Mouse (Mus musculus) kidney, adult 8-10 months (tissue): ENCODE results near the gene Aplp1.
"Not testable (repeated sequence)": the region's sequence is repeated elsewhere in the genome, so short reads cannot be mapped to it uniquely, and the experiment has no call there.

Experiments
- DNase-seq, 2 experiments: peaks; one replicate each; pipeline ENCODE4 v3.0.0; 2022

Aplp1 gene

GRCm38 (mm10) chr7:30444971-30445751 is at the start of gene Aplp1:
Gene Aplp1, minus strand, starts transcription at chr7:30445535.
- peak; percentile 22 to 41 for DNase-seq

GRCm38 (mm10) chr7:30493401-30493931 is 48.1 kb upstream of the Aplp1 start, which contains the start of gene Prodh2:
Gene Prodh2, plus strand, starts transcription at chr7:30493622.
- peak; percentile 70 to 85 for DNase-seq

GRCm38 (mm10) chr7:30492765-30493164 is 47.4 kb upstream of the Aplp1 start:
- peak; percentile 71 to 90 for DNase-seq

GRCm38 (mm10) chr7:30490957-30491307 is 45.6 kb upstream of the Aplp1 start:
- no peak for DNase-seq

DNA sequence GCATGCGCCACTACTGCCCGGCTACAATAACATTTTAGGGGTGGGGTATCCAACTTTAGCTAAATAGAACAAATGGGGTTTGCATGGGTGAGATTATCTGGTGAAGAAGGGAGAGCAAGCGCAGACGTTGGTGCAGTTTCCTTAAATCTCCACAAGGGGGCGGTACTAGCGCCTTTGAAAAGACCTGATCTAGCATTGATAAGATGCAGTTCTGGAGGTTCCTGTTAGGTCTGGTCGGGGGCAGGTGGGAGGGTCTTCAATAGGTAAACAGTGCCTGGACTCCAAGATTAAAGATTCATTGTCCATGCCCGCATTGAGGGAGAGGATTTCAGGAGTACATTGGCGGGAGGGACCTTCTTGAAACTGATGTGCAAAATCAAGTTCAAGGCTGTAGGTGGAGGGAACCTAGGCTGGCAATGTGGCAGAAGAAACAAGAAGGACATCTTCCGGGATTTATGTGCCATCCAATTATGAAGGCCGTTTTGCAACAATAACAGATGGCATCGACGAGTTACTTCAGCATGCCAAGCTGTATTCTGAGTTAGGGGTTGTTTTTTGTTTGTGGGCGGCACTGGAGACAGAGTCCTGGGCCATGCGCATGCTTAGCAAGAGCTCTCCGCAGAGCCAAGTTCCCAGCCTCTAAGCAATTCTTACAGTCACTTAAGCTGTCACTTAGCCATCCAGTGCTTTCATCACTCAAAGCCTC is 45.1 kb upstream of the Aplp1 start:
- DNase-seq = peak in 1 of 2 experiments; percentile 37

- no peak for DNase-seq
These were observed 38.9 kb upstream of the Aplp1 start for GRCm38 (mm10) chr7:30484250-30484649.

DNA sequence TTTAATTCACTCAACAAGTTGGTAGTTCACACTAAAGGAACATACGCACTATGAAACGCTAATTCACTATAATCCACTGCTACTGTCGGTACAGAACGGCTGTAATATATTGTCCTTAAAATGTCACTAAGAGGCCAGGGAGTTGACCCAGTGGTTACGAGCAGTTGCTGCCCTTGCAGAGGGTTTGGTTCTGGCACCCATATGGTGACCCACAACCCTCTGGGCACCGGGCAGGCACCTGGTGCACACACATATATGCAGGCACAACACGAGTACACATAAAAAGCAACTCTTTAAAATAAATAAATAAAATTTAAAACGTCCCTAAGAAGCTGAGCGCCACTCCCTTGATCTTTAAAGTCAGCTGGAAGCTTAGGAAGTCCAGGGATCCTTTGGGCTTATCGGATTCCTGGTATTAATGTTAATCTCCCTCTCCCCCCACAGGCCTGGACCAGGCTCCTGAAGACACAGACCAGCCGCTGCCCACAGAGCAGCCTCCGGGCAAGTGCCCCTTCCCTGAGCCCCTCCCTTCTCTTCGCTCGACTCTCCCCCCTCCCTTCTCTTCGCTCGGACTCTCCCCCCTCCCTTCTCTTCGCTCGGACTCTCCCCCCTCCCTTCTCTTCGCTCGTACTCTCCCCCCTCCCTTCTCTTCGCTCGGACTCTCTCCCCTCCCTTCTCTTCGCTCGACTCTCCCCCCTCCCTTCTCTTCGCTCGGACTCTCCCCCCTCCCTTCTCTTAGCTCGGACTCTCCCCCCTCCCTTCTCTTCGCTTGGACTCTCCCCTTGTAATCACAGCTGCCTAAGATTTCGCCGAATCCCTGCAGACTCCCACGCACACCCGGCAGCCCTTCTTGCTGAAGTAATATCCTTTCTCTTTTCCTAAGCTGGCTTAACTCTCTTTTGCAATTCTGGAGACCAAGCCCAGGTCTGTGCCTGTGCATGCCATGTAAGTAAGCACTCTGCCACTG is 32.4 kb upstream of the Aplp1 start:
- DNase-seq = no peak

GRCm38 (mm10) chr7:30476136-30476535 is 30.8 kb upstream of the Aplp1 start:
- DNase-seq = not testable (repeated sequence)

DNA sequence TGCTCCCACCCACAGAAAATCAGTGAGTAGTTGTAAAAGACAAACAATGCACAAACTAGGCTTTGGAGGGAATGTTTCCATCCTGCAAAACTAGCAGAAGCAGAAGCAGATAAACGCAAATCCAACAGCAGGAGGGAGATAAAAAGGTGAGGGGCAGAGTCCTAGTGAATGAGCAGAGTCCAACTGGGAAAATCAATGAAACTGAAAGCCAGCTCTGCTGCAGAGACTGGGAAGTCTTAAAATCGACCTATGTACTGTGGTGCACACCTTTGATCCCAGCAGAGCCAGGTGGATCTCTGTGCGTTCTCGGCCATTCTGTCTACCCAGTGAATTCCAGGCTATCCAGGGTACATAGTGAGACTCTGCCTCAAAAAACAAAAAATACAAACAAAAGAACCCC is 29.7 kb upstream of the Aplp1 start:
- DNase-seq = no peak

GRCm38 (mm10) chr7:30472411-30472810 is 27.1 kb upstream of the Aplp1 start:
- peak in 1 of 2 experiments; percentile 39 for DNase-seq

DNA sequence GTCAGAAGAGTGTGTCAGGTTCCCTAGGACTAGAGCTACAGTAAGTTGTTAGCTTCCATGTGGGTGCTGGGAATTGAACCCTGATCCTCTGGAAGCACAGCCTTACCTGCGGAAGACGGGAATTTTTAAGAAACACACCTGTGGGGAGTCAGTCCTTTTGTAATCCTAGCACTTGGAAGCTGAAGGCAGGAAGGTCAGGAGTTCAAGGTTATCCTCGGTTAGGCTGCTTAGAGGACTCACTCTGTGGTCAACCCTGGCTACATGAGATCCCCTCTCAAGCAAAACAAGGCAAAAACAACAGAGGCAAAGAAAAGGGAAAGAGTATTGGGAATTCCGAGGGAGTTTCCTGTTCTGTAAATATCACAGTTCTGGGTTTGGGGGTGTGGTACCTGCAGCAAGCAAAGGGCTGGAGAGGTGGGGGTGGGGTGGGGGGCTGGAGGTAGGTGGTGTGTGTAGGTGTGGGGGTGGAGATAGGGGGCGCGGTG is 19.5 kb upstream of the Aplp1 start:
- DNase-seq = no peak

DNA sequence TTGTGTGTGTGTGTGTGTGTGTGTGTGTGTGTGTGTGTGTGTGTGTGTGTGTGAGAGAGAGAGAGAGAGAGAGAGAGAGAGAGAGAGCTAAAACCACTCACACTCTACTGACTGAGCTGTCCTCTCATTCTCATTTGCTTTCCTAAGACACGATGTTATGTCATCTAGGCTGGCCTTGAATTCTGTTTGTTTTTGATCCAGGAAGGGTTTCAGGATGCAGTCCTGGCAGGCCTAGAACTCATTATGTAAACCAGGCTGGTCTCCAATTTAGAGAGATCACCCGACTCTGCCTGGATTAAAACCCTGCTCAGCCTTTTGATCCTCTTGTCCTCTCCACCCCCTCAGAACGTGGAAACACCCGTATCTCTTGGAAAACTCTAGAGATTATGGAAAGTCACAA is 18.7 kb upstream of the Aplp1 start:
- DNase-seq = no peak

GRCm38 (mm10) chr7:30463568-30463967 is 18.2 kb upstream of the Aplp1 start:
- no peak for DNase-seq

GRCm38 (mm10) chr7:30459484-30459883 is 14.1 kb upstream of the Aplp1 start:
- DNase-seq = no peak

GRCm38 (mm10) chr7:30457629-30458330 is 12.4 kb upstream of the Aplp1 start, which contains the start of the genes Kirrel2 and Nphs1:
Gene Kirrel2, minus strand, starts transcription at chr7:30457690.
Gene Nphs1, plus strand, starts transcription at chr7:30458315.
- DNase-seq = no peak

- DNase-seq = no peak
These were observed 11.7 kb upstream of the Aplp1 start for GRCm38 (mm10) chr7:30456911-30457628.

GRCm38 (mm10) chr7:30456487-30456886 is 11.2 kb upstream of the Aplp1 start:
- no peak for DNase-seq

GRCm38 (mm10) chr7:30454259-30454658 is 8.9 kb upstream of the Aplp1 start:
- no peak for DNase-seq

DNA sequence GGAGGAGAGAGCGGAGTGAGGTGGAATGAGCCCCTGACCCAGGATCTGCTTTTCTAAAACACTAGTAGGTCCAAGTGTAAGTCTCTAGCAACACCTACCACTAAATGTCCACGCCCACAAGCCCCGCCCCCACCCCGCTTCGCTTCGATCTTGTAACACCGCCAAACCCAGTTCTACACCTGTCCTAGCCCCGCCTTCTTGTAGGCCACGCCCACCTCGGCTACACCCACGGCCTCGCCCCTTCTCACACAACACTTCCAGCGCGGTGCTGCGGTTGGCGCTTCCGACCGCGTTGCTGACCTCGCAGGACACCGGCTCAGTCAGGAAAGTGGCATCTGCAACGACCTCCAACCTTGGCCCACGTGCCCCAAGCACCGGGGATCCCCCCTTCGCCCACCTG is 8.4 kb upstream of the Aplp1 start:
- DNase-seq = peak; percentile 53 to 59

DNA sequence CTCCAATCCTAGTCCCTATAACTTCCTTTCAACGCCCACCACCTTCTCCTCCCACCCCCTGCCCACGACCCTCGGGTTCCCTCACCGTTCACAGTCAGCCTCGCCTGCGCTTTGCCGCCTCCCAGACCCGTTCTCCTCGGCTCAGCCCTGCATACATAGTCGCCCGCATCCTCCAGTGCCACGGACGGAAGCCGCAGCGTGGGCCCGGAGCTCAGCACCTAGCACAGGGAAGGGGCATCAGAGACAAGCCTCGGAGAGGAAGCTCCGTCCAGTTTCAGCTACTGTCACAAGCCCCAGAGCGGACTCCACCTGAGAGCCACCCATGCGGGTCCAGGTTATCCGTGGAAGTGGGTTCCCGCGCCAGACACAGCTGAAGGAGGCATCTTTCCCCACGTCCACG is 8.0 kb upstream of the Aplp1 start:
- no peak for DNase-seq

DNA sequence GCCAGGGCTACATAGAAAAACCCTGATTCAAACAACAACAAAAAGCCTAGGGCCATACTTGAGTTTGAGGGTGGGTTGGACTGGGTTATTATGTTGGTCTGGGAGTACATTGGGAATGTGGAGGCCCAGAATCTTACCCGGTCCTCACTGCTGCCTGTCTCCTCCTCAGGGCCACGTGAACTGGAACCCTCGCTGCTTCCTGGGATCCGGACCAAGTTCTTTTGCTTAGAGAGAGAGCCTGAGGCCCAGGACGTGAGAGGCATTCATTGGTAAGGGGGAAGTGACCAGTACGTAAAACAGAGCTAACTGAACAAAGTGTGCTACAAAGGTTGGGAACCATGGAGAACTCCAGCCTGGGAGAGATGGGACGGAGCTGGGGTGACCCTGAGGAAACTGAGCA is 4.9 kb upstream of the Aplp1 start:
- DNase-seq = no peak
